Mouse (Mus musculus): Measurements from ENCODE around the gene Cnbd2.

DNA sequence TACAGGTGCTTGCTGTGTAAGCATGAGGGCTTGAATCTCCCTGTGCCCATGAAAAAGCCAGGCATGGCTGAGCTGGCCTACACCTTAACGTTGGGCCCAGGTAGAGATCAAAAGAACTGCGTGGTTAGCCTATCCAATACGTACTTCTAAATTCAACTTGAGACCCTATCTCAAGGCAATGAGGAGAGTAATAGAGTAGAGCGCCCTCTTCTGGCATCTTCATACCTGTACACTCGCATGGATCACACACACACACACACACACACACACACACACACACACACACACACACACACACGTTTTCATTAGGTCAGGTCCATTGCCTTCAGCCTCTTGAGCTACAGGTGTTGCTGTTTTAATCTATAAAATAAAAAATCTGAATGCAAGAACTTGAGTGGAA is 2.7 kb downstream of the Cnbd2 start:
- TF ChIP-seq POLR2A (IDR thresholded peaks at IDR 0.05; ENCODE audit: control insufficient read depth, extremely low read depth, insufficient read depth, low read length, poor library complexity) = no peak
- no peak for TF ChIP-seq CTCF (IDR thresholded peaks at IDR 0.05; ENCODE audit: borderline replicate concordance, control insufficient read depth, extremely low read depth, insufficient read depth, low read length, poor library complexity)
